Mouse (Mus musculus) embryonic facial prominence, embryonic 13.5 days (tissue): Measurements from ENCODE around the gene Eps15l1. TPM values are rescaled to one million over a fixed set of nuclear protein-coding genes. Genes with fewer than 3 reads are reported as not detected.

ENCODE experiments used
- ATAC-seq: fragments of 200-750 bp; cut with Nextera tagmentation; 2 replicates; pipeline ENCODE4 v1.8.0; 2017; ENCODE audit warnings: low read depth; ENCODE audit not compliant: insufficient number of reproducible peaks, insufficient read depth, low FRiP score, low TSS enrichment
- H3K27ac ChIP-seq: fragments of 300-500 bp; sonication (generic); 2 replicates; pipeline ENCODE4 v1.5.1; 2015; ENCODE audit warnings: moderate library complexity, mild to moderate bottlenecking, inconsistent platforms
- H3K27me3 ChIP-seq: fragments of 300-500 bp; sonication (generic); 2 replicates; pipeline ENCODE4 v1.6.1; 2015; ENCODE audit warnings: mild to moderate bottlenecking, inconsistent platforms
- H3K36me3 ChIP-seq: fragments of 300-500 bp; sonication (generic); 2 replicates; pipeline ENCODE4 v1.6.1; 2015; ENCODE audit warnings: mild to moderate bottlenecking, inconsistent platforms
- H3K4me1 ChIP-seq: fragments of 300-500 bp; sonication (generic); 2 replicates; pipeline ENCODE4 v1.6.1; 2015; ENCODE audit warnings: inconsistent platforms
- H3K4me2 ChIP-seq: fragments of 300-500 bp; sonication (generic); 2 replicates; pipeline ENCODE4 v1.6.1; 2015; ENCODE audit warnings: moderate library complexity, mild to moderate bottlenecking, inconsistent platforms
- H3K4me3 ChIP-seq: fragments of 300-500 bp; sonication (generic); 2 replicates; pipeline ENCODE4 v1.5.1; 2015; ENCODE audit warnings: mild to moderate bottlenecking, inconsistent platforms
- H3K9ac ChIP-seq: fragments of 300-500 bp; sonication (generic); 2 replicates; pipeline ENCODE4 v1.6.1; 2015; ENCODE audit warnings: mild to moderate bottlenecking, inconsistent platforms
- H3K9me3 ChIP-seq: fragments of 300-500 bp; sonication (generic); 2 replicates; pipeline ENCODE4 v1.6.1; 2016; ENCODE audit warnings: inconsistent platforms
- WGBS: fragments of 180-500 bp; shearing (Covaris S2); methylation state at CpG from one replicate; pipeline ENCODE4 v1.1.7; 2015; ENCODE audit warnings: mixed read lengths; 5-methylcytosine and 5-hydroxymethylcytosine counted together
- polyA plus RNA-seq: library from polyadenylated mRNA; unstranded; fragments of >200 nt; fragmentation: Nextera tagmentation; extraction: Ambion mirVana; gene quantifications from 2 replicates; pipeline ENCODE4 v1.2.1, GENCODE M21; 2015

Eps15l1 gene
- polyA plus RNA-seq, 1 experiment from 2014 or later = 65.1 TPM

GRCm38 (mm10) chr8:72316053-72316695, 105.1 kb downstream of the Eps15l1 start:
- H3K4me3 ChIP-seq = no peak overlapping the region
- peaks cover 35% of the 10 kb centered on the region for H3K27me3 ChIP-seq
- H3K9me3 ChIP-seq = no peaks in the 10 kb centered on the region
- no peaks in the 10 kb centered on the region for H3K36me3 ChIP-seq
- peaks cover 16% of the 10 kb centered on the region for H3K4me1 ChIP-seq
- H3K27ac ChIP-seq = no peak overlapping the region
- H3K4me2 ChIP-seq = no peak overlapping the region
- H3K9ac ChIP-seq = no peak overlapping the region
- WGBS = 30% methylated on average over 10 of the region's 10 CpGs
- no peak for ATAC-seq

DNA sequence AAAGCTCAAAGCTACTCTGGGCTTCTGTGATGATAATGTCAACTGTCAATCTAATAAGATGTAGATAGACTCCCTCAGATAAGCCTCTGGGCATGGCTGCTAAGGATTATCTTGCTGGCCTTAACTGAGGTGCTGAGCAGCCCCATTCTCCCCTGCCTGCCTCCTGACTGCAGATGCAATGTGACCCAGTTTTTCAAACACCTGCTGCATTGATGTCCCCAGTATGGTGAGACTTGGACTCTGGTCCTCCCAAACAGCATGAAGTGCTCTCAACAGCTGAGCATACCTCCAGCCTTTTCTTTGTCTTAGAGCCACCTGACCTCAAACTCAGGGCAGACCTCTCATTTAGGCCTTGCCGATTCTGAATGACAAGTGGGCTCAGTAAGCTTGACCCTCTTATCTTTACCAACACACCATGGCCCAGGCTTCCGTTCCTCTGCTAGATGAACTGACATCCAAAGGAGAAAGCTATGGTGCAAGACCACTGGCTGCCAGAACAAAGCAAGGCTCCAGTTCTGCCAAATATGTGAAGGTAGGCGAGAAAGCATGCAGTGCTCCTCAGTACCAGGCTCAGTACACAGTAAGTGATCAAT, 108.2 kb downstream of the Eps15l1 start:
- 82% methylated on average over 3 of the region's 3 CpGs for WGBS
- peaks cover 8% of the 10 kb centered on the region for H3K27me3 ChIP-seq
- no peak overlapping the region for H3K9ac ChIP-seq
- H3K4me1 ChIP-seq = no peaks in the 10 kb centered on the region
- H3K4me2 ChIP-seq = no peak overlapping the region
- H3K9me3 ChIP-seq = no peaks in the 10 kb centered on the region
- H3K4me3 ChIP-seq = no peak overlapping the region
- no peak overlapping the region for H3K27ac ChIP-seq
- no peaks in the 10 kb centered on the region for H3K36me3 ChIP-seq
- ATAC-seq = no peak

DNA sequence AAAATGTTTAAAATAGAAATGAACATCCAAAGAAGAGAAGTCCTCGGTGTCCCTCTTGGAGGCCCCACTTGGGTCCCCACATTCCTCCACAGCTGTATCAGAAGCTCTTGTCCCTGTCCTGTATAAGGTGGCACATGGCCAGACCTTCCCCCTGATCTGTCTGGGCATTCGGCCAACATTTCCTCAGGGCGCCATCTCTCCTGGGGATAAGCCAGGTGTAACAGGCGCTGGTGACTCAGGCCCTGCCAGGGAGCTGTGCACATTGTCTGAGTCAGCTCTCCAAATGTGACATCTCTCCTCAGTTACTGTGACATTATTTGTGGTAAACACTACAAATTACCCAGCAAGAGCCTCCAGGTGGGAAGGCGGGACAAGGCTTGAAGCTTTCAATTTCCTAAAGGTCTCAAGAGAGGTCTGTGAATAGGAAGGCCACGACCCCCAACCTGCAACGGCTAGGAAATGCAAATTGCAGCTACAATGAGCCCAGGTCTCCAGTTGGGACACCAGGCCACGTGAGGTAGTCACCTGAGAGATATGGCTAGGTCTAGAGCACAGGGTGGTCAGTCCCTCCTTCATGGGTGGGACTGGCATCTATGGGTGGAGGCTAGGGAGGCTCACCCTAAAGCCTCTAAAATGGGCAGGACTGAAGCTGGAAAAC, 110.3 kb downstream of the Eps15l1 start:
- Histone ChIP-seq H3K27ac (no peak overlapping the region), H3K4me2 (no peak overlapping the region), H3K9me3 (no peaks in the 10 kb centered on the region), H3K27me3 (no peaks in the 10 kb centered on the region), H3K4me3 (no peak overlapping the region), H3K9ac (no peak overlapping the region), H3K36me3 (no peaks in the 10 kb centered on the region), H3K4me1 (no peaks in the 10 kb centered on the region)
- peak; percentile 48 for ATAC-seq
- 41% methylated on average over 8 of the region's 8 CpGs for WGBS

DNA sequence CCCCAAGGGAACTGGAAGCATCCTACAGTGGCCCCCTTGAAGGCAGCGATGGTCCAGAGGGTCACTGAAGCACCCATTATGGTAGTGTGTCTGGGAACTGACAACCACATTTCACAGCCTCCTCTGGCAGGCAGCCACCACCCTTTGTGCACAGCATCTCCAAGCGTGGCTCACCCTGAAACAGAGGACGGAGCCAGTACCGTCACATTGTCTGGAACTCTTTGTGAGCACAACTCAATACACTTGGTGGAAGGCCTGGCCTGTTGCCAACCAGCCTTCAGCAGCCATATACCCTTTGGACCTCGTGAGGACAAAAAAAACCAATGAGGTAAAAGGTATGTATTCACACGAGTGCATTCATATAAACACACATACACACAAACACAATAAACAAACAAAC, 113.0 kb downstream of the Eps15l1 start:
- no peaks in the 10 kb centered on the region for H3K9me3 ChIP-seq
- H3K9ac ChIP-seq = no peak overlapping the region
- H3K27ac ChIP-seq = no peak overlapping the region
- ATAC-seq = no peak
- no peak overlapping the region for H3K4me3 ChIP-seq
- H3K36me3 ChIP-seq = no peaks in the 10 kb centered on the region
- 67% methylated on average over 6 of the region's 6 CpGs for WGBS
- peaks cover 3% of the 10 kb centered on the region; the same call in 1 of the 2 replicates for H3K4me1 ChIP-seq
- H3K27me3 ChIP-seq = no peaks in the 10 kb centered on the region
- H3K4me2 ChIP-seq = no peak overlapping the region

GRCm38 (mm10) chr8:72306913-72307312, 114.3 kb downstream of the Eps15l1 start:
- Histone ChIP-seq H3K4me3 (no peak overlapping the region), H3K4me2 (no peak overlapping the region), H3K9ac (no peak overlapping the region), H3K9me3 (no peaks in the 10 kb centered on the region), H3K27ac (no peak overlapping the region), H3K27me3 (no peaks in the 10 kb centered on the region), H3K4me1 (peaks cover 8% of the 10 kb centered on the region), H3K36me3 (no peaks in the 10 kb centered on the region)
- no peak for ATAC-seq
- WGBS = 80% methylated on average over 5 of the region's 5 CpGs

GRCm38 (mm10) chr8:72305210-72305905, 115.9 kb downstream of the Eps15l1 start, which contains the start of gene Gm10282:
Gene Gm10282, minus strand, starts transcription at chr8:72305260.
- Histone ChIP-seq H3K4me1 (peaks cover 8% of the 10 kb centered on the region), H3K27ac (no peak within 1 kb of the TSS), H3K36me3 (no peaks in the 10 kb centered on the region), H3K4me3 (no peak within 1 kb of the TSS), H3K9me3 (no peaks in the 10 kb centered on the region), H3K9ac (no peak within 1 kb of the TSS), H3K4me2 (no peak within 1 kb of the TSS), H3K27me3 (no peaks in the 10 kb centered on the region)
- 74% methylated on average over 16 of the region's 16 CpGs for WGBS
- ATAC-seq = no peak

DNA sequence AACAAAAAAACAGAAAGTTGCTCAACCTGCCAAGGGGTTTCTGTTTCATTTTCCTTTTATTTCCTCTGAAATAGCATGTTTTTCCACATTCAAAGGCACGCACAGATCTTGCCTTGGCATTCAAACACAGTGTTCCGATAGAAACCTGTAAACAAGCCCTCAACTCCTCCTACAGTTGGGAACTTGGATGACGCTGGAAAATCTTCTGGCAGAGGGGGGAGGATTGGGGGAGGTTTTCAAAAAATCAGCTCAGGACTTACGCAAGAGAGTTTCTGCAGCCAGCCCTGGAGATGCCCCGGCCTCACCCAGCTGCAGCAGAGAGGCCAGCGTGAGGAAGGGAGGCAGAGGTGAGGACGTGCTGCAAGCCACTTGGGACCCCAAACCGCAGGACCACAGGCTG, 117.6 kb downstream of the Eps15l1 start:
- WGBS = 54% methylated on average over 8 of the region's 8 CpGs
- no peak for ATAC-seq
- no peaks in the 10 kb centered on the region for H3K27me3 ChIP-seq
- no peak overlapping the region for H3K4me2 ChIP-seq
- no peak overlapping the region for H3K9ac ChIP-seq
- no peaks in the 10 kb centered on the region for H3K36me3 ChIP-seq
- peaks cover 8% of the 10 kb centered on the region for H3K4me1 ChIP-seq
- H3K9me3 ChIP-seq = no peaks in the 10 kb centered on the region
- no peak overlapping the region for H3K4me3 ChIP-seq
- peak overlapping the region; percentile 82; the same call in 1 of the 2 replicates for H3K27ac ChIP-seq

DNA sequence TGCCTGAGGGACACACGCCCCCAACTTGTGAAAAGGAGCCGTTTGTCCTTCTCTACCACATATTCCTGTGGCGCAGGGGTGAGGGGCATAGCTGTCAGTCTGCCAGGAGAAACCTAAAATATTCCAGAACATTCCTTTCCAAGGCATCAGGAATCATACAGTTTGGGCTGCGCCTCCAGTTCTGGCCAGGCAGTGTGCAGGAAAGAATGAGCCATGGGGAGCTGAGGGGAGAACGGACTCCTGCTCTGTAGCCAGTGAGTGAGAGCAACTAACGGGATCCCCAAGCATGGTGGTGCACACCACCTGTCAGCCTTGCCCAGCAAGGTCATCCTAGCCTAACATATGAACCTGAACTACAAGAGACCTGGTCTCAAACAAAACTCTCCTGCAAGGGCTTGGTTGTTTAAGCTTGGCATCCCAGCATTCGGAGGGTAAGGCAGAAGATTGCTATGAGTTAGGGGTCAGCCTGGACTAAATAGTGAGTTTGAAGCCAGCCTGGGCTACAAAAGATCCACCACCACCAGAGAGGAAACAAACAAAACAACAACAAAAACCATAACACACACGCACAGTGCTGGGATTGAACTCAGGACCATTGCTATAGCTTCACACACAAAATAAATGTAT, 118.2 kb downstream of the Eps15l1 start:
- Histone ChIP-seq H3K4me3 (no peak overlapping the region), H3K9ac (no peak overlapping the region), H3K4me1 (peaks cover 8% of the 10 kb centered on the region), H3K36me3 (no peaks in the 10 kb centered on the region), H3K9me3 (no peaks in the 10 kb centered on the region), H3K4me2 (0 out of 2 replicates have a peak overlapping the region, but pooled peaks have one; percentile 7), H3K27ac (peak overlapping the region; percentile 82), H3K27me3 (no peaks in the 10 kb centered on the region)
- ATAC-seq = peak; percentile 56; the same call in 1 of the 2 replicates
- 56% methylated on average over 8 of the region's 8 CpGs for WGBS

- 81% methylated on average over 5 of the region's 5 CpGs for WGBS
- ATAC-seq = no peak
Measured at GRCm38 (mm10) chr8:72301497-72301896, 119.8 kb downstream of the Eps15l1 start.

DNA sequence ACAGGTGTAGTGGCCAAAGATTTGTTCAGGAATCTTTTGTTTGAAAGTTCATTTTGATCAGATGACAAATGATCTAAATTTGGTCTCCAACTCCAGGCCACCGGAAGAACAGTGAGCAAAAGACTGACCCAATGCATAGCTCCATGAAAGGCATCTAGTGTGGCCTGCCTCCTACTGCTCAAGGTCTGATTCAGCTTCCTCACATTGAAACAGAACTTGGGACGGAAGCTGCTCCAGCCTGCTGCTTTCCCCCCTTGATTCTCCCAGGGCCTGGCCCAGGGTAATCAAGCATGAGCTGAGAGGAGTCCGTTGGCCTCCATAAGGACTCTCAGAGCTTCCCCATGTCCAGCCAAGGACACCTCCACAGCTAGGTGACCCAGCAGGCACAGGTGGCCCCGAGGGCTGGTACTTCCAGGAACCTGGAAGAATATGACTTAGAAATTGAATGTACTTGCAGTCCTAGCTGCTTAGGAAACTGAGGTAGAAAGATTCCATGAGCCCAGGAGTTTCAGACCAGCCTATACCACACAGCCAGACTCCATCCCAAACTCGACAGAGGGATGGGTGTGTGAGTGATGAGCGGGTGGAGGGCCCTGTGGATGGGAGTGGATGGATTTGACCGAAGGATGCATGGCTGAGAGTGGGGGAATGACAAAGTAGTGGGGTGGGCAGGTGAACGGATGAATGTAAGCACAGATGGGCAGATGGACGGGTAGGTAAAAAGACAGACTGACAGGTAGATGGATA, 120.4 kb downstream of the Eps15l1 start:
- no peak overlapping the region for H3K4me3 ChIP-seq
- H3K9me3 ChIP-seq = no peaks in the 10 kb centered on the region
- peaks cover 11% of the 10 kb centered on the region for H3K4me1 ChIP-seq
- H3K9ac ChIP-seq = no peak overlapping the region
- no peak overlapping the region for H3K27ac ChIP-seq
- no peak overlapping the region for H3K4me2 ChIP-seq
- H3K27me3 ChIP-seq = no peaks in the 10 kb centered on the region
- 77% methylated on average over 9 of the region's 9 CpGs for WGBS
- no peaks in the 10 kb centered on the region for H3K36me3 ChIP-seq
- no peak for ATAC-seq

More at GRCm38 (mm10) chr8:72301497-72301896, 119.8 kb downstream of the Eps15l1 start:
- peaks cover 8% of the 10 kb centered on the region for H3K4me1 ChIP-seq
- H3K36me3 ChIP-seq = no peaks in the 10 kb centered on the region
- no peak overlapping the region for H3K4me3 ChIP-seq
- no peak overlapping the region for H3K9ac ChIP-seq
- H3K9me3 ChIP-seq = no peaks in the 10 kb centered on the region
- no peak overlapping the region for H3K27ac ChIP-seq
- no peak overlapping the region for H3K4me2 ChIP-seq
- no peaks in the 10 kb centered on the region for H3K27me3 ChIP-seq

DNA sequence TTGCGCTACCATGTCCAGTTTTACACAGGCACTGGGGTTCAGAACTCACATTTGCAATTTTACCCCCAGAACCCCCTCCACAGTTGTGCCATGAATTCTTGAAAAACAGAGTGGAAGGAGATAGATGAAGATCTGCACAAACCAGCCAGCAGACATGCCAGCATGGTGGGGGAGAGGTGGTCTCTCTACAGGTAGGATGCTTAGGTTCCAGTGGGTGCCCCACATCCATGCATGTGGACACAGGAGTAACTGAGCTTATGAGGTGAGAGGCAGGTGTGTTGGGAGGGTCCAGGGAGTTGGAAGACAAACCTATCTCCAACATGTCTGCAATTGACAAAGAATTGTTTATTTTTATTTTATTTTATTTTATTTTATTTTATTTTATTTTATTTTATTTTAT, 122.3 kb downstream of the Eps15l1 start:
- H3K4me3 ChIP-seq = no peak overlapping the region
- no peaks in the 10 kb centered on the region for H3K36me3 ChIP-seq
- 88% methylated on average over 1 of the region's 1 CpGs for WGBS
- H3K4me1 ChIP-seq = peaks cover 26% of the 10 kb centered on the region
- H3K27me3 ChIP-seq = no peaks in the 10 kb centered on the region
- H3K4me2 ChIP-seq = no peak overlapping the region
- H3K27ac ChIP-seq = no peak overlapping the region
- ATAC-seq = no peak
- H3K9me3 ChIP-seq = no peaks in the 10 kb centered on the region
- no peak overlapping the region for H3K9ac ChIP-seq
